Mouse (Mus musculus): ENCODE data around the gene Rora. TPM values are rescaled to one million over a fixed set of nuclear protein-coding genes. Genes with fewer than 3 reads are reported as not detected.
A peak's percentile ranks its signal among the peaks of the same experiment; 100 is the strongest.

Rora gene
- polyA plus RNA-seq, 1 experiment from 2014 or later, result 7.8 TPM

DNA sequence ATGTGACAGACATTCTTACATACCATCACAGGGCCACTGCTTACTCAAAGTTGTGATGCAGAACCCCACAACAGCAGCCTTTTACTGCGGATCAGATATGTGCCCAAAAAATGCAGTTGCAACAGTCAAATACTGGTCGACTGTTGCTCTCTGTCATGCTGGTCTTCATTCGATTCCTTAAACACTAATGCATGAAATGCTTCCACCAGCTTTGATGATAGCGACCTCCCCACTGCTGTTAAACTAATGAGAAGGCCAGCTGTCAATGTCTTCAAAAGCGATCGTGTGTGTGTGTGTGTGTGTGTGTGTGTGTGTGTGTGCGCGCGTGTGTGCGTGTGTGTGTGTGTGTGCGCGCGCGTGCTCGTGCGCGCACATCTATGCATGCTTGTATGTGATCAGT, 730.9 kb downstream of the Rora start:
- 89% methylated on average over 17 of the region's 17 CpGs for WGBS
- Histone ChIP-seq H3K4me2 (replicated peaks) (no peak overlapping the region), H3K9ac (no peak overlapping the region), H3K9me3 (replicated peaks) (0 out of 2 replicates have a peak, but pooled peaks cover 4% of the 10 kb centered on the region), H3K4me3 (no peak overlapping the region), H3K4me1 (no peaks in the 10 kb centered on the region), H3K27ac (no peak overlapping the region), H3K36me3 (no peaks in the 10 kb centered on the region), H3K27me3 (no peaks in the 10 kb centered on the region)
- ATAC-seq (ENCODE audit: low FRiP score), result no peak

DNA sequence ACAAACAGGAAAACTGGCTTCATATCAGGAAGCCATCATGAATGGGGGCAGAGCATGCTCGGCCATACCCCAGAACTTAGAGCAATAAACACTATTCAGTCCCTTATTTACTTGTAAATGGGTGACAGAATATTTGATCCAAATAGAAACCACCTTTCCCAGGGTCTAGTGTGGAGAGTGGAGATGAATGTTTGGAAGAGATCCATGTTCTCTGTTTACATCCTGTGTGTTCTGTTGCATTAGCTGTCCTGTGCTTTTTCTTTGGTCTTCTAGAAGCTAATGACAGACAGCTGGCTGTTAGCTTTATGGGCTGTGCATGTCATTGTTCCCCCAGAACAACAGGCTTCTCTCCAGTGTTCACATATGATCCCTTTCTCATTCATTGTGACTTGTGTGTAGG, 731.3 kb downstream of the Rora start:
- no peak overlapping the region for H3K4me2 ChIP-seq (replicated peaks)
- H3K27me3 ChIP-seq, result no peaks in the 10 kb centered on the region
- H3K9me3 ChIP-seq (replicated peaks), result 0 out of 2 replicates have a peak, but pooled peaks cover 4% of the 10 kb centered on the region
- no peaks in the 10 kb centered on the region for H3K36me3 ChIP-seq
- ATAC-seq (ENCODE audit: low FRiP score), result no peak
- 81% methylated on average over 1 of the region's 1 CpGs for WGBS
- no peak overlapping the region for H3K27ac ChIP-seq
- no peak overlapping the region for H3K9ac ChIP-seq
- no peaks in the 10 kb centered on the region for H3K4me1 ChIP-seq
- no peak overlapping the region for H3K4me3 ChIP-seq

DNA sequence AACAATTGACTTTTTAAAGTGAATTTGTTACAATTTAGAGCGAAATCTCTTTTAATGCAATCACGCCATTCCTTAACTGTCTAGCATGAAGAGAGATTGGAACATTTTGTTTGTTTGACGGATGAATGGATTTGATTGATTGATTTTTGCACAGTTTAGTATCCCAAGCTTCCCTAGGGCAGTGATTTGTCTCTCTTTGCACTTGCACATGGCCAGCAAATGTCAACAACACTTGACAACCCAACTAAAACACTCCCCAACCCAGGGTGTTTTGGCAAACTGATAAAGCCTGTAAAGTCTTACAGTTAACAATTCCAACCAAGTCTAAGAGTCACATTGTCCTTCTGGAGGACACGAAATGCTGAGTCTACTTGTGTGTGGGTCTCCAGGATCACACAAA, 733.7 kb downstream of the Rora start:
- no peak overlapping the region for H3K27ac ChIP-seq
- 0 out of 2 replicates have a peak, but pooled peaks cover 4% of the 10 kb centered on the region for H3K9me3 ChIP-seq (replicated peaks)
- no peaks in the 10 kb centered on the region for H3K27me3 ChIP-seq
- no peak overlapping the region for H3K9ac ChIP-seq
- WGBS, result 86% methylated on average over 4 of the region's 4 CpGs
- H3K36me3 ChIP-seq, result no peaks in the 10 kb centered on the region
- H3K4me1 ChIP-seq, result no peaks in the 10 kb centered on the region
- H3K4me3 ChIP-seq, result no peak overlapping the region
- no peak for ATAC-seq (ENCODE audit: low FRiP score)
- H3K4me2 ChIP-seq (replicated peaks), result no peak overlapping the region

DNA sequence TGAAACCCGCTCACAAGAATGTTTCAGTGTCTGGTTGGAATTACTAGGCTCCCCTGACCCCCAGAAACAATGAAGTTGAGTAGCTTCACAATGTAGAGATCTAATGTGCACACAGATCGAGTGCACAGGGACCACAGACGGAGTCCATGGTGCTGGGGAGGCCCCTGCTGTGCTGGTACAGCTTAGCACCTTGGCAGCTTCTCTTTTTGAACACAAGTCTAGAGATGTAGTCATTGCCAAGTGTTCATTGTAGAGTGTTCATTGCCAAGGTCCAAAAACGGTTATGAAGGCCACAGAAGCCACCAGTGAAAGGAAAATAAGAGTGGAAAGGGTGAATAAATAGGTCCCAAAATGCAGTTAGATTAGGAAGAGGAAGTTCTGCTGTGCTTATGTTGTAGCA, 737.0 kb downstream of the Rora start:
- no peak overlapping the region for H3K4me3 ChIP-seq
- no peak overlapping the region for H3K4me2 ChIP-seq (replicated peaks)
- WGBS, result 71% methylated on average over 4 of the region's 4 CpGs

DNA sequence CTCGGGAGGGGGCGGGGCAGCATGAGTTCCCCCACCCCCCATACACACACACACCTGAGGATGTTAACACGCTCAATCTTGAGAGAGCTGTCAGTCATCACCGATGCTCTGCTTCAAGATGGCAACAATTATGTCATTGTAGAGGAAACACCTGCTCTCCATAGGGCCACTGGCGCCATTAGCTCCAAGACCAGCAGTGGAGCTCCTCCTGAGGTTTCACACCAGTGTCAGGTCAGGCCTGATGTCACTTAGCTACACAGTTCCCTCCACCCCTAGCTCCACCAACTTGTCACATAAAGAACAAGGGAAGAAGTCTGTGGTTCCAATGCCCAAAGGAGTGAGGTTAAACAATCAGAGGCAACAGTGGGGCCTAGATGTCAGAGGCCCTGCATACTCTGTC, 740.6 kb downstream of the Rora start:
- H3K9me3 ChIP-seq (replicated peaks), result no peaks in the 10 kb centered on the region
- no peak for ATAC-seq (ENCODE audit: low FRiP score)
- no peaks in the 10 kb centered on the region for H3K27me3 ChIP-seq
- WGBS, result 88% methylated on average over 5 of the region's 5 CpGs
- H3K36me3 ChIP-seq, result no peaks in the 10 kb centered on the region
- H3K4me2 ChIP-seq (replicated peaks), result no peak overlapping the region
- H3K4me3 ChIP-seq, result no peak overlapping the region
- no peak overlapping the region for H3K27ac ChIP-seq
- peaks cover 8% of the 10 kb centered on the region for H3K4me1 ChIP-seq
- H3K9ac ChIP-seq, result no peak overlapping the region

More for the DNA sequence above, 737.0 kb downstream of the Rora start:
- Histone ChIP-seq H3K36me3 (no peaks in the 10 kb centered on the region), H3K9ac (no peak overlapping the region), H3K27ac (no peak overlapping the region), H3K4me1 (no peaks in the 10 kb centered on the region), H3K9me3 (replicated peaks) (0 out of 2 replicates have a peak, but pooled peaks cover 4% of the 10 kb centered on the region), H3K27me3 (no peaks in the 10 kb centered on the region)
- no peak for ATAC-seq (ENCODE audit: low FRiP score)

DNA sequence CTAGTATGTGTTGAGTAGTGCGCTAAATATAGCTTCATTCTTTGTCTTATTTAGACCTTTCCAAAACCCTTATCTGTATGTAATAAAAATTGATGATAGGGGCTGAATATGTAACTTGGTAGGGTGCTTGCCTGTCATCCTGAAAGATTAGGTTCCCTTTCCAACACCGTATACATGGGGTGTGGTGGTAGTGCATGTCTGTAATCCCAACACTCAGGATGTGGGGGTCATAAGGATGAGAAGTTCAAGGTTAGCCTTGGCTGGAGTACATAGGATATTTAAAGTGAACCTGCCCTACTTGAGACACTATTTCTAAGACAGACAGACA, 743.8 kb downstream of the Rora start:
- H3K9me3 ChIP-seq (replicated peaks), result no peaks in the 10 kb centered on the region
- no peaks in the 10 kb centered on the region for H3K36me3 ChIP-seq
- no peaks in the 10 kb centered on the region for H3K27me3 ChIP-seq
- peak overlapping the region; percentile 89 for H3K27ac ChIP-seq
- WGBS, result 60% methylated on average over 2 of the region's 2 CpGs
- peak; percentile 60; the same call in 1 of the 2 replicates for ATAC-seq (ENCODE audit: low FRiP score)
- peaks cover 8% of the 10 kb centered on the region for H3K4me1 ChIP-seq
- peak overlapping the region; percentile 84; the same call in 1 of the 2 replicates for H3K9ac ChIP-seq
- H3K4me2 ChIP-seq (replicated peaks), result peak overlapping the region; percentile 85
- H3K4me3 ChIP-seq, result peak overlapping the region; percentile 70

DNA sequence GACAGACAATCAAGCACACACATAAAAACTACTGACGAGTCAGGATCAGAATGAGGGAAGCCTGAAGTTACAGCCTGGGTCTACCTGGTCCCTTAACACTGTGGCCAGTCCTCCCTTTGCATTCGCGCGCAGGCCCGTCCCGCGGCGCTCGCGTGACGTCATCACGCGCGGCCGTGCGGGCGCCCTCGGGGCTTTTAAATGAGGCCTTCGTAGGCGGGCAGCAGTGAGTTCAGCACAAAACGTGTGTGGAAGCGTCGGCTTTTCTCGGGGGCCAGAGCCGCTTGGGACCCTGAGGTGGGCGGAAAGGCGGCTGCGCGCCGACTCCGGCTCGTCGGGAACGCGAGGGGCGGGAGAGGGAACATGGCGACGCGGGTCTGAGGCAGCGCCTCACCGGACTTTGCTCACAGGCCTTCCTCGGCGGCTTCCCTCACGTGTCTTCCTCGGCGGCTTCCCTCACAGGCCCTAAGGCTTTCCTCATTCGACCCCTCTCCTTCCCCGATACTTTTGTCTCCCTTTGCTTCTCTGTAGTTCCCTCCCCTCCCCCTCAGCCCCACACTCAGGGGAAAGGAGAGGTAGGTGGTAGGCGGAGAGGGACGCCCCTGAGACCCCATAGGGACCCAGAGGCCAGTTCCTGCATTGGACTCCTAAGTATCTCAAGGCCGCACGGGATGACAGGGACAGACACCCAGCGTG, 744.3 kb downstream of the Rora start, which contains the start of gene Ice2:
Gene Ice2, plus strand, starts transcription at position 147 of the 693 bp plus-strand sequence.
- peak; percentile 91 for ATAC-seq (ENCODE audit: low FRiP score)
- Histone ChIP-seq H3K4me2 (replicated peaks) (peak within 1 kb of the TSS; percentile 85), H3K9ac (peak within 1 kb of the TSS; percentile 84), H3K27ac (peak within 1 kb of the TSS; percentile 89), H3K27me3 (no peaks in the 10 kb centered on the region), H3K36me3 (no peaks in the 10 kb centered on the region), H3K9me3 (replicated peaks) (no peaks in the 10 kb centered on the region), H3K4me3 (peak within 1 kb of the TSS; percentile 70), H3K4me1 (peaks cover 8% of the 10 kb centered on the region)
- WGBS, result under 1% methylated on average over 53 of the region's 53 CpGs

DNA sequence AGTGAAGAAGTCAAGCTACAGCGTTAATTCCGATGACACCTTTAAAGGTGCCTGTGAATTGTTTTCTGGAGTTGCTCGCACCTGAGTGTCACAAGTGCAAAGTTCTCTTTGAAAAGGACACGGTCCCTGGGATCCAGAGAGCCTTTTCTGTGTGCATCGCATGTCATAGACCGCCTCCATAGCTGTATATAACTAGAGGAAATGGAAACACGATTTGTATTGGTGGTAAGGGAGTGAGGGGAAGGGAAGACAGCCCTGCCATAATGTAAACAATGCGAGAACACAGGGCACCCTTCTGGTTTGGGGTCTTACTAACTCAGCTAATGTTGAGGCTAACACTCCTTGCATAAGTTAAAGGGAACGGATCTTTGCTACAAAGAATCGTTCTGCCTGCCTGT, 744.9 kb downstream of the Rora start:
- Histone ChIP-seq H3K4me1 (peaks cover 8% of the 10 kb centered on the region), H3K27me3 (no peaks in the 10 kb centered on the region), H3K36me3 (no peaks in the 10 kb centered on the region), H3K27ac (peak overlapping the region; percentile 89), H3K4me2 (replicated peaks) (peak overlapping the region; percentile 85), H3K9me3 (replicated peaks) (no peaks in the 10 kb centered on the region), H3K4me3 (peak overlapping the region; percentile 70), H3K9ac (peak overlapping the region; percentile 84)
- ATAC-seq (ENCODE audit: low FRiP score), result peak; percentile 62; the same call in 1 of the 2 replicates
- 24% methylated on average over 10 of the region's 10 CpGs for WGBS

DNA sequence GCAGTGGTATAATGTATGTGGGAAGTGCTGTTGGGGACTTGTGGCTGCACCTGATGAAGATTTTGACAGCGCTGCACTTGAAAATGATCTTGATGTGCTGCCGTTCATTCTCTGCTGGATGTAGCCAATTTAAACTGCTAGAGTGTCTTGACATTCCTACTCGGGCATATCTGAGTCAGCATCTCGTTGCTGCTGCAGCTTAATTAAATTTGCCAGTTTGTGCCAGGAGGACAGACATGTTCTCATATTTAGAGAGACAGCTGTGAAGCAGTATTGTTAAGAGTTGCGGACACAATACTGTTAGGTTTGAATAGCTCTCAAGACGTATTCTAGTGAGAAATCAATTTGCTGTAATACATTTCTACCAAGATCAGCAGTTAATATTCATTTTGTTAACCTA, 751.1 kb downstream of the Rora start:
- no peak overlapping the region for H3K4me3 ChIP-seq
- 73% methylated on average over 6 of the region's 6 CpGs for WGBS

DNA sequence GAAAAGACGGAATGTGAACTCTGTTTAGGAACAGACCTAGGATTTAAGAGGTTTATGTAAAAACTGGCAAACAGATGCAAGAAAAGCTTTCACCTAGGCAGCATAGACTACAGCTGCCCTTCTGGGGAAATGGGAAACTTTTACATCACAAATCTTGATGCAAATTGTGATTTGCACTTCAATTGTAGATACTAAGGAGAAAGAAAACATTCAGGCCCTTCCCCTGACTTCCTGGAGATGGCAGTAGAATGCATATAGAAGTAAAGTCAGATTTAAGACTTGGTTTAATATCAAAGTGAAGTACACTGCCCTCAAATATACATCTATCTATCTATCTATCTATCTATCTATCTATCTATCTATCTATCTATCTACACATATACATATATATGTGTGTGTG, 765.9 kb downstream of the Rora start:
- no peaks in the 10 kb centered on the region for H3K4me1 ChIP-seq
- no peak overlapping the region for H3K9ac ChIP-seq
- H3K36me3 ChIP-seq, result peaks cover 27% of the 10 kb centered on the region
- no peaks in the 10 kb centered on the region for H3K27me3 ChIP-seq
- H3K4me3 ChIP-seq, result no peak overlapping the region
- ATAC-seq (ENCODE audit: low FRiP score), result no peak
- H3K4me2 ChIP-seq (replicated peaks), result no peak overlapping the region
- no peak overlapping the region for H3K27ac ChIP-seq
- 88% methylated on average over 1 of the region's 1 CpGs for WGBS
- no peaks in the 10 kb centered on the region for H3K9me3 ChIP-seq (replicated peaks)

More for the DNA sequence above, 751.1 kb downstream of the Rora start:
- Histone ChIP-seq H3K4me1 (no peaks in the 10 kb centered on the region), H3K9ac (no peak overlapping the region), H3K27me3 (no peaks in the 10 kb centered on the region), H3K4me2 (replicated peaks) (no peak overlapping the region), H3K36me3 (no peaks in the 10 kb centered on the region), H3K27ac (no peak overlapping the region), H3K9me3 (replicated peaks) (no peaks in the 10 kb centered on the region)
- ATAC-seq (ENCODE audit: low FRiP score), result no peak

DNA sequence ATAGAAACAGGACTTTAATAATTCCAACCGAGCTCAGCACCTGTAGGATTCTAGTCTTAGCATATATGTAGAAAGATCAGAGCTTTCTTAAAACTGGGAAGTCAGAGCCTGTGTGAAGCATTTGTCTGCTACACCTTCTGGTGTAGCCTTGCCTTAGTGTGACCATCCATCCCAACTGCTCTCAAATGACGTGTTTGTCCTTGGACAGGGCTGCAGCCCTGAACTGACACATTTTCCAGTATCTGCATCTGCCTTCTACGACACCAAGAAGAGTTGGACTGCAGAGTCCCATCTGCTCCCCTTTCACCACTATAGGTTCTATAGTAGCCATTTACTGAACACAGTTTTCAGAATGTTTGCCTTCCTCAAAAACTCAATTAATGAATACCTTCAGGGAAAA, 776.9 kb downstream of the Rora start:
- H3K9ac ChIP-seq, result no peak overlapping the region
- 88% methylated on average over 3 of the region's 3 CpGs for WGBS
- no peaks in the 10 kb centered on the region for H3K27me3 ChIP-seq
- H3K36me3 ChIP-seq, result peaks cover 22% of the 10 kb centered on the region; the same call in 1 of the 2 replicates
- H3K4me2 ChIP-seq (replicated peaks), result no peak overlapping the region
- H3K4me1 ChIP-seq, result peaks cover 17% of the 10 kb centered on the region; the same call in 1 of the 2 replicates
- H3K9me3 ChIP-seq (replicated peaks), result no peaks in the 10 kb centered on the region
- no peak overlapping the region for H3K4me3 ChIP-seq
- H3K27ac ChIP-seq, result 0 out of 2 replicates have a peak overlapping the region, but pooled peaks have one; percentile 60
- ATAC-seq (ENCODE audit: low FRiP score), result no peak

DNA sequence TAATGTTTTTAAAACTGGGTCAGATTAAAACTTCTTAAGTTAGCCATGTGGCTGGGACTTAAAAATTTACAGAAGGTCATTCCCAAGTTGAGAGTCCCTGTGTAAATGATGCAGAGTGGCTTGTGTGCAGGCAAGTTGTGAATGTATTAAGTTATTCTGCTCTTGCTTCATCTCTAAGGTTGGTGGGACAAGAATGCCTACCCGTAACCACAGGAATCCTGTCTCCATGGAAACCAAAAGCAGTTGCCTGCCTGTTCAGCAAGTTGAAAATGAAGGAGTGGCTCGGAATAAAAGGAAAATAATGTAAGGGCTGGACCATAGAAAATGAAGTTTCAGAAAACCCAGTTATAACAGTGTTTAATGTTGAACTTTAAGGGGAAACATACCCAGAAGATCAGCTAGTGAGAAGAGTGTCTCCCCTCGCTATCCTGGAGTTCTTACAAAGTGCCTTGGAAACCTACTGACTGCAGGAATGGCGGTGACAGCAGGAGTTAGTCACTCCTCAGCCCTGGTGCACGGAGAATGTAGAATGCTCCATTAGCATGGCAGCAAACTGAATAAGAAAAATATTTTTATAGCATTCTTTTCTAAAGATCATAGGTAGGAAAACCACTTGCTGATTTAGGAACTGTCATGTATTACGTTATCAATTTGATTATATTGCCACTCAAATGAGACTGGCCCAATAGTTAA, 778.4 kb downstream of the Rora start:
- no peak for ATAC-seq (ENCODE audit: low FRiP score)
- Histone ChIP-seq H3K27ac (peak overlapping the region; percentile 60), H3K4me2 (replicated peaks) (no peak overlapping the region), H3K9ac (no peak overlapping the region), H3K9me3 (replicated peaks) (no peaks in the 10 kb centered on the region), H3K27me3 (no peaks in the 10 kb centered on the region), H3K4me1 (peaks cover 17% of the 10 kb centered on the region; the same call in 1 of the 2 replicates), H3K36me3 (peaks cover 22% of the 10 kb centered on the region; the same call in 1 of the 2 replicates), H3K4me3 (no peak overlapping the region)
- 22% methylated on average over 6 of the region's 6 CpGs for WGBS

Measured in hindbrain, embryonic 12.5 days (tissue).